Mouse (Mus musculus): ENCODE data around the gene Gm45785. TPM values are rescaled to one million over a fixed set of nuclear protein-coding genes. Genes with fewer than 3 reads are reported as not detected.

Gm45785 gene
- total RNA-seq, 2 experiments from 2014 or later = 0.89 to 1.1 TPM

- intact Hi-C loops (cut with DNase I) = no loop called here
- no peak for DNase-seq (ENCODE audit: extremely low spot score in 1 of 2, low spot score in 2 of 2)
Measured at GRCm38 (mm10) chr7:140864761-140865160, 8.6 kb upstream of the Gm45785 start.

- no peak for DNase-seq (ENCODE audit: extremely low spot score in 1 of 2, low spot score in 2 of 2)
- intact Hi-C loops (cut with DNase I) = no loop called here
Measured at GRCm38 (mm10) chr7:140860728-140861127, 4.6 kb upstream of the Gm45785 start.

GRCm38 (mm10) chr7:140859997-140860396, 3.9 kb upstream of the Gm45785 start:
- no peak for DNase-seq (ENCODE audit: extremely low spot score in 1 of 2, low spot score in 2 of 2)
- intact Hi-C loops (cut with DNase I) = no loop called here

- DNase-seq (ENCODE audit: extremely low spot score in 1 of 2, low spot score in 2 of 2) = no peak
- intact Hi-C loops (cut with DNase I) = no loop called here
Measured at GRCm38 (mm10) chr7:140858746-140859145, 2.6 kb upstream of the Gm45785 start.

GRCm38 (mm10) chr7:140857550-140858505, 1.7 kb upstream of the Gm45785 start, which contains the start of gene Bet1l:
TSS of gene Bet1l (minus strand) at chr7:140857577.
- no peak for DNase-seq (ENCODE audit: extremely low spot score in 1 of 2, low spot score in 2 of 2)
- intact Hi-C loops (cut with DNase I) = no loop called here

GRCm38 (mm10) chr7:140856785-140857549, 836 bp upstream of the Gm45785 start, which contains the start of gene Ric8a:
TSS of gene Ric8a (plus strand) at chr7:140856957.
- intact Hi-C loops (cut with DNase I) = no loop called here
- DNase-seq (ENCODE audit: extremely low spot score in 1 of 2, low spot score in 2 of 2) = peak; percentile 77 to 93

- DNase-seq (ENCODE audit: extremely low spot score in 1 of 2, low spot score in 2 of 2) = no peak
- intact Hi-C loops (cut with DNase I) = no loop called here
Measured at GRCm38 (mm10) chr7:140855181-140855580, 950 bp downstream of the Gm45785 start.

- DNase-seq (ENCODE audit: extremely low spot score in 1 of 2, low spot score in 2 of 2) = no peak
- intact Hi-C loops (cut with DNase I) = loop anchor here (5.0 kb wide), 1 partner anchor 33 kb away; no protein-coding TSS in a partner anchor
Measured at GRCm38 (mm10) chr7:140854483-140854882, 1.6 kb downstream of the Gm45785 start.

- no peak for DNase-seq (ENCODE audit: extremely low spot score in 1 of 2, low spot score in 2 of 2)
- intact Hi-C loops (cut with DNase I) = loop anchor here (5.0 kb wide), 1 partner anchor 34 kb away; no protein-coding TSS in a partner anchor
Measured at GRCm38 (mm10) chr7:140853386-140853785, 2.7 kb downstream of the Gm45785 start.

- DNase-seq (ENCODE audit: extremely low spot score in 1 of 2, low spot score in 2 of 2) = no peak
- intact Hi-C loops (cut with DNase I) = loop anchor here (5.0 kb wide), 1 partner anchor 35 kb away; no protein-coding TSS in a partner anchor
Measured at GRCm38 (mm10) chr7:140851916-140852315, 4.2 kb downstream of the Gm45785 start.

GRCm38 (mm10) chr7:140848591-140848990, 7.5 kb downstream of the Gm45785 start:
- intact Hi-C loops (cut with DNase I) = no loop called here
- DNase-seq (ENCODE audit: extremely low spot score in 1 of 2, low spot score in 2 of 2) = no peak

- intact Hi-C loops (cut with DNase I) = no loop called here
- peak in 1 of 2 experiments; percentile 62 for DNase-seq (ENCODE audit: extremely low spot score in 1 of 2, low spot score in 2 of 2)
Measured at GRCm38 (mm10) chr7:140847755-140848580, 8.2 kb downstream of the Gm45785 start, which contains the start of gene Odf3. TSS of gene Odf3 (plus strand) at chr7:140847805.

- intact Hi-C loops (cut with DNase I) = no loop called here
Measured at GRCm38 (mm10) chr7:140846676-140847075, 9.5 kb downstream of the Gm45785 start.

GRCm38 (mm10) chr7:140845683-140846082, 10.4 kb downstream of the Gm45785 start:
- intact Hi-C loops (cut with DNase I) = loop anchor here (2.0 kb wide), 2 partner anchors 57 to 203 kb away; no protein-coding TSS in a partner anchor
- DNase-seq (ENCODE audit: extremely low spot score in 1 of 2, low spot score in 2 of 2) = peak in 1 of 2 experiments; percentile 21

More at GRCm38 (mm10) chr7:140846676-140847075, 9.5 kb downstream of the Gm45785 start:
- no peak for DNase-seq (ENCODE audit: extremely low spot score in 1 of 2, low spot score in 2 of 2)

GRCm38 (mm10) chr7:140844905-140845665, 11.0 kb downstream of the Gm45785 start, which contains the start of gene Scgb1c1:
TSS of gene Scgb1c1 (plus strand) at chr7:140845547.
- peak; percentile 73 to 92 for DNase-seq (ENCODE audit: extremely low spot score in 1 of 2, low spot score in 2 of 2)
- intact Hi-C loops (cut with DNase I) = loop anchor here (2.0 kb wide), 2 partner anchors 58 to 204 kb away; no protein-coding TSS in a partner anchor

GRCm38 (mm10) chr7:140843806-140844205, 12.3 kb downstream of the Gm45785 start:
- no peak for DNase-seq (ENCODE audit: extremely low spot score in 1 of 2, low spot score in 2 of 2)
- intact Hi-C loops (cut with DNase I) = loop anchor here (2.0 kb wide), 2 partner anchors 59 to 205 kb away; no protein-coding TSS in a partner anchor

Data from left cerebral cortex, postnatal 10 days (tissue).